Mouse (Mus musculus): ENCODE results near the gene Yap1.

The Yap1 gene

DNA sequence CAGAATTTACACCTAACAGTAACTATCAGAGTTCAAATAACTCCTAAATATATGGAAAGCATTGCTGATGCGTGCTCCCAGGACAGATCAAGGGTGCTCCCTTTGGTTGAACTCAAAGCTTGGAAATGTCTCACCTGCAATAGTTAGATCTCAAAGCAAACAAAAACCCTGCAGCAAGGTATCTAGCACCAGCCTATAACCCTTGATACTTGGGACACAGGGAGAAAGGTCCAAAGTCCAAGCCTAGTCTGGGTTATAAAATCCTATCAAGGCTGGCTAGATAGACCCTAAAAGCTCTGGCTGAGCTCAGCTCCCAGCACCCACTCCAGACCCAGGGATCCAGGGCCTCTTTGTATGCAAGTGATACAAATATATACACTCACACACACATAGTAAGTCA lies 36.4 kb downstream of the Yap1 start:
- DNase-seq = peak; percentile 32

GRCm38 (mm10) chr9:7965590-7965989 lies 38.8 kb downstream of the Yap1 start:
- no peak for DNase-seq

- no peak for DNase-seq
Measured at GRCm38 (mm10) chr9:7963867-7964266, 40.5 kb downstream of the Yap1 start.

GRCm38 (mm10) chr9:7962915-7963314 lies 41.5 kb downstream of the Yap1 start:
- no peak for DNase-seq

DNA sequence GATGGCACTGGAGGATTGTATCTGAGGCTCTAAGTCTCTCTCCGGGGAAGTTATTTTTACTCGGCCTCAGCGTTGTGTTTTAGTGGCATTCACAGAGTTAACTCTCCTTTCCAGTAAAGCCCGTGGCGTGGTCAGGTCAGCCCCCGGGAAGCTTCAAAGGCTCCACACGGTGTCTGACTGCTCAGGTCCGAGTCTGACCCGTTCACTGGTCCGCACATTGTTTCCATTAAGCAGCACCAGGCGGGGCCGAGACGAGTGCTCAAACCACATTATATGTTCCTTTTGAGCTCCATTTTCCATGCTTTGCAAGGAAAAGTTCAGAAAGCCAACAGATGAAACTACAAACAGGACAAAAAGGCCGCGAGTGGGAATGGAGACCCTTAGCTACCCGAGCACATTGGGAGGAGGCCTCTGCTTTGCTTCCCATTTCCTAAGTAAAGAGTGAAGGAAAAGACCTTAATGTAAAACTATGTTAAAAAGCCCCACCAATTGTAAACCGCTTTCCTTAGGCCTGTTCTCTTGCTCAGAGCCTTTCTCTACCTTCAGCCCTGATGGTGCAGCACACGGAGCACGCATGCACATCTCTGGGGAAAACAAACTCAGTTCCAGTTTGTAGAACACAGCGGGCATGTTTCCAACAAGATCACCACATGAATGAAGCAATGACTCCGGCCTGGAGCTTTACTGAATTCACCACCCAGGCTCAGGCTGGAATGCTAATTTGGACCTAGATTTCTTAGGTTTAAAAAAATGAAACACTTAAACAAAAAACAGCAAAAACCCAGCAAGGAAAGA lies 42.8 kb downstream of the Yap1 start:
- peak; percentile 27 for DNase-seq

GRCm38 (mm10) chr9:7960382-7960781 lies 44.0 kb downstream of the Yap1 start:
- DNase-seq = no peak

DNA sequence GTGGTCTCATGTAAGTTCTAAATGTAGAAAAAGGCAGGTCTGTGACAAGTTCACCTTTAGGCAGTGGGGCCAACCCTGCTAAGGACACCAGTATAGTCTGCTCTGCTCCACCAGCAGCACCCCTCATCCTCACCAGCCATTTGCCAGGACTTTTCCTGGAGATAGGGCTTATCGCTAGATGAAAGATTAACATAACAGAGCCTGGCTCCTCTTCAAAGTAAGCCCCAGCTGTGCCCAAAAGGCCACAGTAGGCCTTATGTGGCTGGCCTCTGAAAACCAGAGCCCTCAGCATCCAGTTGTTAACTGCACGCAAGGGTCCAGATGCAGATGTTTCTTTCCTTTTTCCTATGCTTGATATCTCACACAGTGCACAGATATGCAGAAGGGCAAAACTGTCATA lies 45.1 kb downstream of the Yap1 start:
- no peak for DNase-seq

DNA sequence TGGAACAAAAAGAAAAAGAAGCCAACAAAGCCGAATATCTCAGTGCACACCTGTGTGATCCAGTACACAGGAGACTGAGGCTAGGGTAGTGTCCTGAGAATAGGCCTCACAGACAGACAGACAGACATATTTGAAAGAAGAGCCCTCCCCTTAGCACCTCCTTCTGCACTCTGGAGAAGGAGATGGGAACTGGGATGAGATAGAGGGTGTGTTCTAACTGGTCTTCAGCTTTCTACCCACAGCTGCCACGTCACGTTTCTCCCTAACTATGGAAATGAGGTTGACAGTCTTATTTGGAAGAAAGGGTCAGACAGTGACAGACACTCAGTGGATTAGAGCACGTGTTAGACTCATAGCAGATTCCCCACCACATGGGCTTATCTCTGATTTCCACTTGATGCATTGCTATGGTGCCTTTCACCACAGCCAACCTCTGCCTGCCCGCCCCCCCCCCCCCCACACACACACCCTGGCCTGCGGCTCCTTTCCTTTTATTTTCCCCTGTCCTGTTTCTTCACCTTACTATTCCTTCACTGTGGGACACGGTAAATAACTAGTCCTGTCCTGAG lies 46.3 kb downstream of the Yap1 start:
- no peak for DNase-seq

DNA sequence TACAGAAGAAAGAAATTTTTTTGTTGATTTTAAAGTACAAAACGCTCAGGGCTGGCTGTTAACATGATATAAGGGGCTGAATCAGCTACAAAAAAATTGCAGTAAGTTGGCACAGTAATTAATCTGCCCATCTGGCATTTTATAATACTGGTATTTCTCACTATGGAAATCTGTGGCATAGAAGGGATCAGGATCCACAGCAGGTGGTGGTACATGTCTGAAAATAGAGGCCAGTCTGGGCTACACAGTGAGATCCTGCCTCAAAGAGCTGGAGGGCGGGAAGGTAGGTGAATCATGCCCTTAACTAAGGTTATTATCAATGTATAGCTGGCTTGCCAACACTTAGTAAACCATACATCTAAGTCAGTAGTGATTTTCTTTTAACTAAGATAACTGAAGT lies 47.0 kb downstream of the Yap1 start:
- DNase-seq = no peak

- DNase-seq = no peak
Measured at GRCm38 (mm10) chr9:7956400-7956799, 48.0 kb downstream of the Yap1 start.

DNA sequence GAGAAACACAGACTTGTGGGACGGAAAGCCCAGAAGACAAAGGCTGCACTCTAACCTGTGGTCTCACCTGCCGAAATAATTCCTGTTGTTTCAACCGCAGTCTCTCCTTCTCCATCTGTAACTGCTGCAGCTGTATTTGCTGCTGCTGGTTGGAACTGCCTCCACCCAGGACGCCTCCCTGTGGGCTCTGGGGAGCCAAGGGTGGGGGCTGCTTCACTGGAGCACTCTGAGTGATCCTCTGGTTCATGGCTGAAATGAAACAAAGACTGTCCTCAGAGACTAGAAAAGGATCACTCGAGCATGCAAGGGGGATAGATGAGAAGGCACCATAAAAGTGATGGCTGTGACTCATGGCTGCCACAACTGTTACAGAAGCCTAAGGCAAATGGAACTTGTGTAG lies 51.5 kb downstream of the Yap1 start:
- no peak for DNase-seq

DNA sequence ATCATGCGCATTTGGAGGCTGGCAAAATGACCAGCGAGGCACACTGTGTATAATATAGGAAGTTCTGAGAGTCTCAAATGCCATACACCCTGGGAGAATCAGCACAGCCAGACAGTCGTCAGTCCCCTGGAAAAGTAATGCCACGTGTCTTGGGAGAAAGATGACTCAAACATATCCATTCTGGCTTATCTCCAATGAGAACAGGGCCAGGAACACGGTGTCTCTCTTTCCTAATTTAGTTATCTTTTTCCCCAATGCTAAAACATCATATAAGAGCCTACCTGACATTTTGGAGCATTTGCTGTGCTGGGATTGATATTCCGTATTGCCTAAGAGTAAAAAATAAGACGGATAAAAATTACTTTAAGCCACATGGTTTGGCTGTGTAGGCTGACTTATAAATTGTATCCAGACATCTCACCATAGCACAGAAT lies 54.2 kb downstream of the Yap1 start:
- no peak for DNase-seq

- DNase-seq = no peak
Measured at GRCm38 (mm10) chr9:7947946-7948345, 56.5 kb downstream of the Yap1 start.

DNA sequence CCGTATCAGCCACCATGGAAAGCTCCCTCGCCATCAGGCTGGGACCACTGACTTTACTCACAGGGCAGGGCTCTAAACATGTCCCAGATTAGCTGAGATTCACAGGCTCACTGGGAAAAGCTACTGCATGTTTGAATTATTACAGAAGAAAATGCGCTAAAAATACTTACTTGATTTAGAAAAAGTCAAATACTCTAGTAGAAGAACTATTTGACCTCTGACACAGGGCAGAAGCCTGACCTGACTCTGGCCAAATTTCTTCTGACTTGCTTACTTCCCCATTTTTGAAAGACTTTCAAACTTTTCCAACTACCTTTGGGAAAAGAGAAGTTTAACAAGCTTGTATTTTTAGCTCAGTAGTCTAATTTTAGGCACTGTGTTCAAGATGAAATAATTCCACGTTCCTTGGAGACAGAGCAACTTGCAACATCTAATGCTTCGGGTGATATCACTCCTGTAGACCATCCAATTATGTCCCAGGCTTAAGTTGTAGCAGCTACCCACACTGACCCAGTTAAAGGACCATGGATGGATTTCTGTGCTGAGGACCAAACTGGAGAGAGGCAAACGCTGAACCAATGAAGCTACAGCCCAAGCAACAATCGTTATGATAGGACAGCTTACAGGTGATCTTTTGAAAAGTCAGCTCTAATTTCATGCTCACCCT lies 60.5 kb downstream of the Yap1 start:
- no peak for DNase-seq

- DNase-seq = no peak
Measured at GRCm38 (mm10) chr9:7942701-7943100, 61.7 kb downstream of the Yap1 start.

GRCm38 (mm10) chr9:7940075-7940474 lies 64.3 kb downstream of the Yap1 start:
- DNase-seq = no peak

DNA sequence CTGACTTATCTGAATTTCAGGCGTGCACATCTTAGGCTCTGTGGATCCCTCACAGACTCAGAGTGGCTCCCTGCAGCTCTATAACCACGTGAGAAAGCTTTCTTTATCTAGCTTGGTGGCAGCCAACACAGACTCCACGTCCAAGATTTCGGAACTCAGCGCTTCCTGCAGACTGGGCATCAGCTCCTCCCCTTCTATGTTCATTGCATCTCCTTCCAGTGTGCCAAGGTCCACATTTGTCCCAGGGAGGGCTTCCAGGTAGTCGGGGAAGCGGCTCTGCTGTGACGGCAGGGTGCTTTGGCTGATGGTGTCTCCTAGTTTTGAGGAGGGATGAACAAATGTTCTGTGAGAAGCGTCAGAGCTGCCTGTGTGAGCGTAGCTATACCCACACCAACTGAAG lies 70.0 kb downstream of the Yap1 start:
- no peak for DNase-seq

GRCm38 (mm10) chr9:7929552-7929951 lies 74.8 kb downstream of the Yap1 start:
- DNase-seq = no peak

GRCm38 (mm10) chr9:7928866-7929265 lies 75.5 kb downstream of the Yap1 start:
- DNase-seq = no peak

GRCm38 (mm10) chr9:7928207-7928793 lies 76.1 kb downstream of the Yap1 start:
- DNase-seq = no peak

DNA sequence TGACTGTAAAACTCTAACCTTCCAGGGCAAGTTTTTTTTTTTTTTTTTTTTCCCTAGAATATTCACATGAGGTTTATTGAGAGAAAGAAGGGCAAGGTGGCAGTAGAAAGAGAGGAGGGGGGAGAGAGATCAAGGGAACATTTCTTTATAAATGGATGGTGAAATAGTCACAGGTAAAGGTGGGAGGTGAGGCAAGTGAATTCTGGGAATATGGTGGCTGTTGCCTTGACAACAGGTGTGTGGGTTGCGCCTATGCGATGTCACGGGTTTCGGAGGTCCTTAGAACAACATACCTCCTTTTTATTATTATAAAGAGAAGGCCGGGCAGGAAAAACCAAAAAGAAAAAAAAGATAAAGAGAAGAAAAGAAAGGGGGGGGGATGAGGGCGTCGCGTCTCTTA lies 89.5 kb downstream of the Yap1 start:
- DNase-seq = no peak

DNA sequence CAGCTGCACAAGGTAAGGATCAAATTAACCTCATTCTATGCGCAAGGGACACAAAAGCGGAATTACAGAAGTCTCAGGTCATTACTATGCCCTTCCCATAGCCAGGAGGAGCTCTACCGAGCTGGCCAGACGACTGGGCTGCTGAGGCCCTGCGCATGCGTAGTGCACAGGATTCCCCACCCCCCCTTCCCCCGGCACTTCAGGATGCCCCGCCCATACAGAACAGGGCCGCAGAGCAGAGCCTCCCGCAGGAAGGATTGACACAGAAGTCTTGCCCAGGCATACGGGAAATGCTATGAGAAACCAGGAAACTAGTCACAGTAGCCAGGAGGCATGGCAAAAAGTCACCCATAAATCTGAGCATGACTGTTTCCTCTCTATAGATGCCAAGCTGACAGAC lies 89.9 kb downstream of the Yap1 start:
- peak; percentile 57 for DNase-seq

DNA sequence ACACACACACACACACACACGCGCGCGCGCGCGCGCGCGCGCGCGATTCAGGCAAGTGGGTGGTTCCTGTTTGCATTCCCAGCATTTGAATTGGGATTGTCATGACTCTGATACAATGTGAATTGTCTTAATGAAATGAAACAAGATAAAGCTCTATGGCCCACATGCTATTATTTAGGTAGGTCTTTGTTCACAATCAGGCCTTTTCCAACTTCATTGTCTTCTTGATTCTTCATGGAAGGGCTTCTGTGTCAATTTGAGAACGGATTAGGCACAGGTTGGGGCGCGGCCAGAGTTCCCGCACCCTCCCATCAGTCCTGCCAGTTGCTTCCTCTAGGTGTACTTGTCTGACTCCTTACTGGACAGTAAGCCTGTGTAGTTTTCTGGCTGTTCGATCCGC lies 90.4 kb downstream of the Yap1 start:
- DNase-seq = no peak

All from kidney, adult 11 months (tissue).